Mouse (Mus musculus): ENCODE results near the gene Erbb4.
A peak's percentile ranks its signal among the peaks of the same experiment; 100 is the strongest.

Erbb4 gene

GRCm38 (mm10) chr1:68570924-68571323 is 536.9 kb downstream of the Erbb4 start:
- no peak for DNase-seq (ENCODE audit: low read depth, low spot score)

GRCm38 (mm10) chr1:68542942-68543341 is 564.9 kb downstream of the Erbb4 start:
- no peak for DNase-seq (ENCODE audit: low read depth, low spot score)

GRCm38 (mm10) chr1:68517820-68518219 is 590.0 kb downstream of the Erbb4 start:
- no peak for DNase-seq (ENCODE audit: low read depth, low spot score)

- DNase-seq (ENCODE audit: low read depth, low spot score): no peak
Measured at GRCm38 (mm10) chr1:68503873-68504272, 604.0 kb downstream of the Erbb4 start.

- DNase-seq (ENCODE audit: low read depth, low spot score): no peak
Measured at GRCm38 (mm10) chr1:68501561-68501960, 606.3 kb downstream of the Erbb4 start.

- no peak for DNase-seq (ENCODE audit: low read depth, low spot score)
Measured at GRCm38 (mm10) chr1:68466390-68466960, 641.4 kb downstream of the Erbb4 start.

GRCm38 (mm10) chr1:68451274-68451673 is 656.6 kb downstream of the Erbb4 start:
- DNase-seq (ENCODE audit: low read depth, low spot score): peak; percentile 32

- no peak for DNase-seq (ENCODE audit: low read depth, low spot score)
Measured at GRCm38 (mm10) chr1:68424336-68424983, 683.4 kb downstream of the Erbb4 start.

GRCm38 (mm10) chr1:68401204-68401603 is 706.7 kb downstream of the Erbb4 start:
- DNase-seq (ENCODE audit: low read depth, low spot score): no peak

GRCm38 (mm10) chr1:68371531-68371930 is 736.3 kb downstream of the Erbb4 start:
- peak; percentile 63 for DNase-seq (ENCODE audit: low read depth, low spot score)

GRCm38 (mm10) chr1:68333714-68334113 is 774.1 kb downstream of the Erbb4 start:
- no peak for DNase-seq (ENCODE audit: low read depth, low spot score)

- DNase-seq (ENCODE audit: low read depth, low spot score): peak; percentile 25
Measured at GRCm38 (mm10) chr1:68305813-68306212, 802.0 kb downstream of the Erbb4 start.

- DNase-seq (ENCODE audit: low read depth, low spot score): peak; percentile 12
Measured at GRCm38 (mm10) chr1:68284443-68284842, 823.4 kb downstream of the Erbb4 start.

- peak; percentile 47 for DNase-seq (ENCODE audit: low read depth, low spot score)
Measured at GRCm38 (mm10) chr1:68275819-68276218, 832.0 kb downstream of the Erbb4 start.

- DNase-seq (ENCODE audit: low read depth, low spot score): peak; percentile 79
Measured at GRCm38 (mm10) chr1:68178580-68178979, 929.3 kb downstream of the Erbb4 start.

GRCm38 (mm10) chr1:68155253-68155652 is 952.6 kb downstream of the Erbb4 start:
- DNase-seq (ENCODE audit: low read depth, low spot score): no peak

GRCm38 (mm10) chr1:68150572-68150971 is 957.3 kb downstream of the Erbb4 start:
- DNase-seq (ENCODE audit: low read depth, low spot score): no peak

GRCm38 (mm10) chr1:68142562-68143350 is 965.1 kb downstream of the Erbb4 start:
- peak; percentile 7 for DNase-seq (ENCODE audit: low read depth, low spot score)

- DNase-seq (ENCODE audit: low read depth, low spot score): peak; percentile 45
Measured at GRCm38 (mm10) chr1:68134943-68135342, 972.9 kb downstream of the Erbb4 start.

- DNase-seq (ENCODE audit: low read depth, low spot score): peak; percentile 46
Measured at GRCm38 (mm10) chr1:68134450-68134849, 973.4 kb downstream of the Erbb4 start.

GRCm38 (mm10) chr1:68123541-68123940 is 984.3 kb downstream of the Erbb4 start:
- DNase-seq (ENCODE audit: low read depth, low spot score): peak; percentile 26

GRCm38 (mm10) chr1:68120364-68120763 is 987.5 kb downstream of the Erbb4 start:
- peak; percentile 17 for DNase-seq (ENCODE audit: low read depth, low spot score)

GRCm38 (mm10) chr1:68115721-68116120 is 992.1 kb downstream of the Erbb4 start:
- DNase-seq (ENCODE audit: low read depth, low spot score): no peak
